Mouse (Mus musculus): ENCODE data around the gene Klhl35.
A peak's percentile ranks its signal among the peaks of the same experiment; 100 is the strongest.

Klhl35 gene

DNA sequence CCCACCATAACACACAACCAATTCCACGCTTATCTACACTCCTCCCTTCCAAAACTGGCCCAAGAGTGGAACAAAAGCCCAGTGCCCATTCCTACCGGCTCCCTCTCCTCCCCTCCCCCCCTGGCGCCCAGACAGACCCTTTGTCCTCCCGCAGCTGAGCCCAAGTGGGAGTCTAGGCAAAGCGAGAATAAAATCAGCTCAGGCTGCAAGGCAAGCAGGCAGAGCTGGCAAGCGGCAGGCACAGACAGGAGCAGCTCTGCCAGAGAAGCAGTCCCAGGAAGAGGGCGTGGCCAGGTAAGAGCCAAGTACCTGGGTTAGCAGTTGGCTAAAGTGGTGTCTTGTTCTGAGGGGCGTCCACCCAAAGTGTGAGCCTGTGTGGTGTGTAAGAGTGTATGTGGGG, at the start of gene Klhl35:
Gene Klhl35 (plus strand): TSS at position 194 of the 400 bp plus-strand sequence.
- peak; percentile 41 for DNase-seq

DNA sequence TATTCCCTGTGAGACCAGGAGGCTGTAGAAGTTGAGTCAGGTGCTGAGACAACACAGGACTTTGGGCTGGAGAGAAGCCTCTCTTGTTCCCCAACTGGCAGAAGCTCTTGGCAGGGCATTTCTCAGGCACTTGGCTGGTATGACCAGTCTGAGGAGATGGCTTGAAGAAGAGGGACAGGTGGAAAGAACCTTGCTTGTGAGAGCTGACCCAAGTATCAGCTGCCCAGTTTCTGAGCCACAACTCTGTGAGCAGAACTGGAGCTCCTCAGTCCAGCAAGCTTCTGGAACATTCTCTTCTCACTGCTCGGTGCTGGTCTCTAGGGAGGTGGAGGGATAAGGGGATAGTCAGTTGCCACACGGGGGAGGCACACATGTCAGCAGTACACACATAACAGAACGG, 46.5 kb upstream of the Klhl35 start:
- no peak for DNase-seq

GRCm38 (mm10) chr7:99421006-99421405, 44.8 kb upstream of the Klhl35 start:
- no peak for DNase-seq

DNA sequence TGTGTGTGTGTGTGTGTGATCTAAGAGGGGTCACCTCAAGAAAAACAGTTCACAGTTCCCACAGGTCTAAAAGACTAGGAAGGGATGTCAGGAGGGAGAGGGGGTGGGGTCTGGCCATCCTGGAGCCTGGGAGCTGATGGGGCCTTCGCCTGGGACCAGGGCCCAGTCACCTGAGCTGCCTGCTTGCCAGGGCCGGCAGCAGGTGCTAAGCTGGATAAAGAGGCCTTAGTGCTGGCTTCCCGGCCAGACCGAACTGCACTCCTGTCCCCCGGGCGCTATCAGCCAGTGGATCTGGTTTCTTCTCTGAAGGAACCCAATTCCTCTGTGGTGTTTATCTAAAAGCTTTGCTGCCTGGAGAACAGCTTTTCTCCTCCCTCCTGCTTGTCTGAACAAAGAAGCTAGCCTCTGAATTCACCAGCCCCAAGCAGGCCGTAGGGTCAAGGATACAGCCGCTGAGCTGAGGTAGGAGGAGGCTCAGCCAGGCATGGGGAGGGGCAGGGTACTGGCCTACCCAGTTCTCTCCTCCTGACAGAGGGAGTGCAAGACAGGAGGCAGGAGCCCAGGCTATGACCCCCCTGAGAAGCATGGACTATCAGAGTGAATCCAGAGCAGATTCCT, 41.2 kb upstream of the Klhl35 start:
- DNase-seq = no peak

GRCm38 (mm10) chr7:99425706-99426105, 40.1 kb upstream of the Klhl35 start:
- no peak for DNase-seq

DNA sequence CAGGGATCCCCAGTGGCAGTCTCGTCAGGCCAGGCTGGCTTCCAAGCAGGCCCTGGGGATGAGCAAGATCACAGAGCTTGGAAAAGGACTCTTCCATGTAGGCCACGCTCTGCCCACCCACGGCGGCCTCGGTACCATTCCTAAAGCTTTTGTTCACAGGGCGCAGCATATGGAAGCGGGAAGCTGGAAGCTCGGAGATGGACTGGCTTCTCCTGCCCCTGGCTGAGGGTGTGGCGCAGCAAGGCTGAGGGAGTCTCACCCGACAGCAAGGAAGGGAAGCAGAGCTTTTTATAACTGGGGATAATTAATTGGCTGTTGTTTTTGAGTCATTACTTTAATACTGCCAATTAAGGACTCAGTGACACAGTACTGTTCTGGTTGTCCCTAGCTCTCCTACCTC, 38.8 kb upstream of the Klhl35 start:
- DNase-seq = no peak

DNA sequence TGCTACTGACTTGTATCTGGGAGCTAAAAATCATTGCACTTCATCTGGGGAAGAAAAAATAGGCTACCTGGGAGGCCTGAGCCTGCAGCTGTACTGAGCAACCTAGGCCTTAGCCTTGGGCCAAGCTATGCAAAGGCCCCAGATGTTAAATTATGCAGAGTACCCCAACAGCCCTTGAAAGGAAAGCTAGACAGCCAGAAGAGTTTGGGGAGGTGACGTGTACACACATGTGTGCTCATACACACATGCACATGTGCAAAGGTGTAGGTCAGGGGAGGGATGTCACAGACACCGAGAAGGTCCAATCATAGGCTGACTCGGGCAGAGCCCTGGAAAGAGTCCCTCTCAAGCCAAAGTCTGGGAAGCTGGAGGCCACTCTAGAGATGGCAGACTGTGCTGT, 37.8 kb upstream of the Klhl35 start:
- no peak for DNase-seq

GRCm38 (mm10) chr7:99428836-99429235, 37.0 kb upstream of the Klhl35 start:
- DNase-seq = no peak

DNA sequence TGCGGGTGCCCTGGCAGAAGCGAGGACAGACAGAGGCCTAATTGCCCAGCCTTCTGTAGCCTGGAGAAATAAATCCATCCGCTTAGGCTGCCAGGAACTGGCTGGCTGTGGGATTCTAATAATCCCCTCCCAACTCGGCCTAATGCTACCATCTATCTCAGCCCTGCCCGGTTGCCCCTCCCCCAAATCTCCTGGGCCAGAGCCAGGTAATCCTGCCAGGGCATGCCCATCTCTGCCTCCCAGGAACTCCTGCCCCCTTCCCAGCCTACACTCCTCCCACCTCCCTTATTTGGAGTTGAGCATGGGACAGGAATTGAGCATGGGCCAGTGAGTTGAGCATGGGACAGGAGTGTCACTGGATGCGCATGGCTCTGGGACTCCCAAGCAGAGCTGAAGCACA, 36.0 kb upstream of the Klhl35 start:
- peak; percentile 42 for DNase-seq

DNA sequence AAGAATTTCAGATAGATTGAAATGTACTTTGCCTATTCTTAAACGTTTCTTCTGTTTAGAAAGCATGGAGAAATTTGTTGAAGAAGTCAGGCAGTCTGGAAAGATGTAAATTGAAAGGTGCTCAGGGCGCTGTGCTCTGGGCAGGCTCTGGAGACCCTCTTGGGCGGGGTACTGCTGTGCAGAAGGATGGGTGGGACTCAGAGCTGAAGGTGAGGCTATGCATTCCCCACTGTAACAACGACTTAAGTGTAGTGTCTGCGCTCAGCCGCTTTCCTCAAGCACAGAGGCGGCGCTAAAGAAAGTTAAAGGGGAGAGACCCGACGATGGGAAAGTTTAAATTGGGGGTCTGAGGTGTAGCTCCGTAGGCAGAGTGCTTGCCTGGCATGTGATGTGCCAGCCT, 35.6 kb upstream of the Klhl35 start:
- DNase-seq = no peak

DNA sequence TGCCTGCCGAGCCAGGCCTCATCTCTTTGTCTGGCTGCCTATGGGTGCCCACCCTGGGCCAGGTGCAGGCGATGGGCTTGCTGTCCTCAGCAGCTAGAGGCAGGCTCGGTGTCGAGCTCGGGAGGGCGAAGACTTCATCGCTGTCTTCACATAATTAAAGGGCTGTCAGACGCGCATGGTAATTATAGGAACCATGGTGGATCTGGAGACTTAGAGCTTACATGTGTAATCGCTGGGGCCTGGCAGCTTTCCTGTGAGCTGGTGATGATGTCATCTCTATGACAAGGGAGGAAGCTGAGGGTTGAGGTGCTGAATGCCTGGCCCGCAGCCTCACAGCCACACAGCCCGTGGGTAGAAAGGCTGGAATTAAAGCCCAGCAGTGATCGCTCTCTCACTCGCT, 33.6 kb upstream of the Klhl35 start:
- DNase-seq = peak; percentile 47

DNA sequence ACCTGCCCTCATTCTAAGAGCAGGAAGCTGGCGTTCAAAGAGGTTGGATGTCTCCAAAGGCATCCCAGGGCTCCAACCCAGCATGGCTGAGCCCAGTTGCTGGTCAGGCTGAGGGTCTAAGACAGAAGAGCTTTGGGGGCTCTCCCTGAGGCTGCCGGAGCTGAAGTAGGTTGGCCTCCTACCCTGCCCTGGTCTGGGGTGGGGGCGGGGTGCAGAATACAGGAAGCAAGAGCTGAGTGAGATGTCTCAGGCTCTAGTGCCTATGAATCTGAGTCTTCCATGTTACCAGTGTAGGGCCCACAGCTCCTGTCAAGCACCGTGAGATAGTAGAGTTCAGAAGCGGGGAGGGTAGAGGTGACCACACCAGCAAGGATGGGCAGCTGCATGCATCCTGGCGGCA, 32.9 kb upstream of the Klhl35 start:
- no peak for DNase-seq

- DNase-seq = no peak
Measured at GRCm38 (mm10) chr7:99434672-99435250, 31.0 kb upstream of the Klhl35 start.

- no peak for DNase-seq
Measured at GRCm38 (mm10) chr7:99436530-99436929, 29.3 kb upstream of the Klhl35 start.

GRCm38 (mm10) chr7:99438881-99439280, 26.9 kb upstream of the Klhl35 start:
- DNase-seq = peak; percentile 36

- peak; percentile 86 for DNase-seq
Measured at GRCm38 (mm10) chr7:99441534-99442072, 24.2 kb upstream of the Klhl35 start.

DNA sequence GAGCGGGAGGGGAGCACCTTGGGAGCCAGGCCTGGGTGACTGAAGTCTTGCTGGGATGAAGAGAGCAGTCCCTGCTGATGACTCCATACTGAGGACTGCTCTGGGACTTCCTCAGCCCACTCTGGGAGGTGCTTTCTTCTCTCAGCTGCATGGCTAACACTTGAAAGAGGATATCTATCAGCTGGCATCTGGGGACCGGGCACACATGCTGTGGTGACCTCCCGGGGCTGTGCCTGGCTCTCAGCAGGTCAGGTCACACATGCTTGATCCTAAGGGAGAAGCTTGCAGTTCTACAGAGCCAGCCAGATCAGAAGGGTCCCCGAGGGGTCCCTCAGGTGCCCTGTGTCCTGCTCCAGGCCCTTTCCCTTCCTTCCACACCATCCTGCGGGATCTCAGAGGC, 22.6 kb upstream of the Klhl35 start:
- no peak for DNase-seq

DNA sequence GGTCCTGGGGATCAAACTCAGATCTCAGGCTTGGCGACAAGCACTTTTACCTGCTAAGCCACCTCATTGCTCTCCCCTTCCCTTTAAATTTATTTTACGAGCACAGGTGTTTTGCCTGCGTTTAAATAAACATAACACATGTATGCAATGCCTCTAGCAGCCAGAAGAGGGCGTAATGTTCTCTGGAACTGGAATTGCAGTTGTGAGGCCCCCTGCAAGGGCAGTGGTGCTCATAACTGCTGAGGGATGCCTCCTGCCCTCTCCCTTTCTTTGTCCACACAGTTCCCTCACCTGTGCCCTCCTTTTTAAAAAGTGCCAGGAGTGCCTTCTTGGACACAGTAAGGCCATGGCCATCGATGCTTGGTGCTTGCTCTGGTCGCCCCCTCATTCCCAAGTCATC, 21.8 kb upstream of the Klhl35 start:
- peak; percentile 27 for DNase-seq

- no peak for DNase-seq
Measured at GRCm38 (mm10) chr7:99445833-99446232, 20.0 kb upstream of the Klhl35 start.

- DNase-seq = no peak
Measured at GRCm38 (mm10) chr7:99447323-99447722, 18.5 kb upstream of the Klhl35 start.

GRCm38 (mm10) chr7:99448619-99449018, 17.2 kb upstream of the Klhl35 start:
- no peak for DNase-seq

DNA sequence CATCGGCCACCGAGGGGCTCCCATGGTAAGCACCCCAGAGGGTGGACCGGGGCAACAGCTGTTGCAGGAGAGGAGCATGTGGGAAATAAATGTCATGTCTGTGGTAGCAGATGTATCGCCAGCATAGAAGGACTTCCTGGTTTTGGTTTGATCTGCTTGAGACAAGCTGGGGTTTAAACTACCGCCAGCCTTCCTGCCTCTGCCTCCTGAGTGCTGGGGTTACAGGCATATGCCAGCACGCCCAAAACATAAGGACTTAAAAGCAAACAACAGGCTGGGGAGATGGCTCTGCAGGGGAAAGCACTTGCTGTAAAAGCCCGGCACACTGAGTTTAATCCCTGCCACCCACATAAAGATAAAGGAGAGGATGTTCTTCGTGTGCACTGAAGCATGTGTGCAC, 16.7 kb upstream of the Klhl35 start:
- no peak for DNase-seq

DNA sequence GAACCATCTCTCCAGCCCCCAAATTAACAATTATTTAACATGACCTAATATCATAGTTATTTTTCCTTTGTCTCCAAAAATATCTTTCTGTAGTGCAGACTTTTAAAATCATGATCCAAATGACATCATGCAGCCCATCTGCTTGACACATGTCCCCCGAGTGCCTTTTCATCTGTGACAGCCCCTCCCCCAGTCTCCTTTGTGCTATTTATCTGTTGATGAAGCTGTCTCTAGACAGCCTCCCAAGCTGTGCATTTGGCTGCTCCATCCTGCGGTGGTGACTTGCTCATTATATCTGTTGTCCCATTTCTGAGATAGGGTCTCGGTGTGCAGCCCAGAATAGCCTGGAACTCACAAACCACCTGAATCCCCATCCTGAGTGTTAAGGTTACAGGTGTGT, 16.1 kb upstream of the Klhl35 start:
- no peak for DNase-seq

DNA sequence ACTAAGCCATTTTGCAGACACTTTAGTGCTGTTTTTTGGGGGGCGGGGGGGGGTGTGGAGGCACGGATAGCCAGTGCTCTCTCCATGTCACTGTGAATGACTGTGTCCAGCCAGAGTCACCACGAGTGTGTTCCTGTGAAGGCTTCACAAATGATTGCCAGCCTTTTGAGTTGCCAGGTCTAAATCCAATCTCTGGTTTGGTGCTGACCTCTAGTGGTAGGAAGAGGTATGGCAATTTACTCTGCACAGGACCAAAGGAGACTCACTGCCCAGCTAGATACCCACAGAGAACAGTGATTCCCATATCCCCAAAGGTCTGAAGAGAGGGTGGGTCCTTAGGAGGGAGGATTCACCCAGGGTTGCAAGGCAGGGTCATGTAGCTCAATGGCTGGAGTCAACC, 15.1 kb upstream of the Klhl35 start:
- peak; percentile 87 for DNase-seq

- no peak for DNase-seq
Measured at GRCm38 (mm10) chr7:99452859-99453258, 12.9 kb upstream of the Klhl35 start.
